Mouse (Mus musculus): ENCODE data around the gene Ghitm.

The Ghitm gene

DNA sequence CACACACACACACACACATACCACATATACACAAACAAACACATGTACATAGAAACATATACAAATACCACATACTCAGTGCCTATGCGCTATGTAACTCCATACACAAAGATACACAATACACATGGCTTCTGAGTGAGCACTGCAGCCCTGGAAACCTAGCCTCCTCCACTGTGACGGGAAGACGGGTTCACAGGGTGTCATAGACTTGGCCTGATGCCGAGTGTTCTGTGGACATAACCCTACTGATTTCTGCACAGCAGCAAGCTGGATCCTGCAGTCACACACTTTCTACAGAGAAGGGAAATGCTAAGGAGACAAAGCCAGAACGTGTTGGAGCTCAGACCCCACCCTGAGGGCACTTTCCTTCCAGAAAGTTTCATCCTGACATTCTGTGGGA, 30.3 kb downstream of the Ghitm start:
- peak; percentile 30 to 42 for DNase-seq (ENCODE audit: low spot score in 2 of 2)

DNA sequence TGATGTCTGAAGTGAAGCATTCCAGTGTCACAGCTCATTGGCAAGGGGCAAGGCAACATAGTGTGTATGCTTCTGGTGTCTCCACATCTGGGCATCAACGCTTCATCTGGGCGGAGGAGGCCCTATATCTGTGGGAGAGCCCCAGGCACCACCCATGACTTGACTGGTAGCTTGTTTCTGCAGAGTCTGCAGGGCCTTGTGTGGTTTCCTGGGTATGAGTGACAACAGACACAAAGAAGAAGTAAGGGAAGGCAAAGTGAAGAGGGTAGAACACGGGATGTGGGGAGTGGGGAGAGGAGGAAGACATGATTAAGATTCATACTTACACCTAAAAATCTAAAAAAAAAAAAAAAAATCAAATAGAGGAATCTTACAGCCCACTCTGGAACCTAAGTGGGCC, 32.6 kb downstream of the Ghitm start:
- no peak for DNase-seq (ENCODE audit: low spot score in 2 of 2)

DNA sequence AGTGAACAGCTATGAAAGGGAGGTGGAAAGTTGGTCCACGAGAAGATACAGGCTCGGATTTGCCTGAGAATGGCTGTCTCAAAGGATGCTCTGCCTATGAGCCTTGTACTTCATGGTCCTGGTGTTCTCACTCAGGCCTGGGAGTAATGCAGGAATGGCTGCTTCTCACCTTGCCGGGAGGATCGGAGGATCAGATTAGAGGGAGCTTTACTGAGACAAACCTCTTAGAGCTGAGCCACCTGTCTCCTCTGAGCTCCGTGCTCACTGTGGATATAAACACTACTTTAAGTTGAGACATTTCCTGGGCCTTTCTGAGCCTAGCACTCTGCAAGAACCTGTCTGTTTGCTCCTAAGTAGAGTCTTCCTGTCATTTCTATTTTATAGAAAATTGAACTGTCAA, 33.5 kb downstream of the Ghitm start:
- DNase-seq (ENCODE audit: low spot score in 2 of 2): no peak

GRCm38 (mm10) chr14:37097956-37098530, 37.0 kb downstream of the Ghitm start, which contains the start of gene Cdhr1:
TSS of gene Cdhr1 (minus strand) at chr14:37098347.
- no peak for DNase-seq (ENCODE audit: low spot score in 2 of 2)

DNA sequence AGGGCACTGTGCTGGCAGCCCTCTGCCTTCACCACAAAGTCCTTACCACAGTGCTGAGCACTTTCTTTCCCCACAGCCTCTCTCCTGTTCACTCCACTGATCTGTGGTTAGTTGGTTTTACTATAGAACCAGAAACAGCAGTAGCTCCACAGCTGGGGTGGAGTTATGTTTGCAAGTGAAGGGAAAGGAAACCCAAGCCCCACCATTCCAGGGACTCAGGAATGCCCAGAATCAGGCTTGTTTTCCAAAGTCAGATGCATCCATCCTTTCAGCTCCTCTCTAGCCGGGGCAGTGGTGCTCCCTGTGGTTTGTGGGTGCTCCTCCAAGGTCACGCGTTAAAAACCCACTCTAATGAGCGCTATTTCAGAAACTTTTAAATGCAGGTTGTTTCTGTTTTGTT, 39.5 kb downstream of the Ghitm start:
- no peak for DNase-seq (ENCODE audit: low spot score in 2 of 2)

- no peak for DNase-seq (ENCODE audit: low spot score in 2 of 2)
These were observed 40.6 kb downstream of the Ghitm start for GRCm38 (mm10) chr14:37094436-37094835.

DNA sequence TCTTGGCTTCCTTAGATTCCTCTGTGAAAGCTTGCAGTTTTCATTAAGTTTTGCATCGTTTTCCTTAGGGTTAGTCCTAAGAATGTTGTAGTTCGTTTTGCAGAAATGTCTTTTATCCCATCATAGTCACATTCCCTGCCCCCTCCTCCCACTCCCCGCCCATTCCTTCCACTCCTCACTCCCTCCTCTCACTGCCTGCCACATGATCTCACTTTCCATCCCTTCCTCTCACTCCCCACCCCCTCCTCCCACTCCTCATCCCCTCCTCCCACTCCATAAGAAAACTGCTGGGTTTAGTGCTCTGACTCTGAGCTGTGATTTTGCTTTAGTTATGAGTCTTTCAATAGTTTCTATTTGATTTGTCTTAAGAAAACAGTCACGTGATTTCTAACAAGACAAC, 51.3 kb downstream of the Ghitm start:
- DNase-seq (ENCODE audit: low spot score in 2 of 2): no peak

DNA sequence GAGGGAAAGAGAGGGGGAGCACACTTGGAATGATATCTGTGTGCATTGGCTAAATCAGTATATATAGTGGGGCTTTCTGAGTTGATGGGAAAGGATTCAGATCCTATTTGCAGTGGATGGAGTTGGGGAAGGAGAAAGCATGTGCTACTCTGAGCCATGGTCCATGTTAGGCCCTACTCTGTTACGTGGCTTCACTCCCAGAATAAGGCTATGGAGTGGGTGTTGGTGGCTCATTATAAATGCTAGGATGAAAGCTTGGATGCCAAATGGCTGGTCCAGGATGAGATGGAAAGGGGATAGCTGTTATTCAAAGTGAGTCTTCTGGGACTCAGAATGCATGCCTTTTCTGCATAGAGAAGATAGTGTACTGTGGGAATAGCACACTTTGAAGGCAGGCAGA, 54.3 kb downstream of the Ghitm start:
- no peak for DNase-seq (ENCODE audit: low spot score in 2 of 2)

Data from urinary bladder, adult 18-20 months (tissue).